Mouse (Mus musculus) G1E (cell line): ENCODE measurements around the gene Itpk1. TPM values are rescaled to one million over a fixed set of nuclear protein-coding genes. Genes with fewer than 3 reads are reported as not detected.

Experiments
- ATAC-seq: 2 replicates; pipeline ENCODE4 v1.8.0; 2016; ENCODE audit warnings: mild to moderate bottlenecking; ENCODE audit not compliant: insufficient number of reproducible peaks, poor library complexity, low FRiP score, severe bottlenecking; ENCODE audit errors: extremely low read depth
- DNase-seq: peaks from one replicate; pipeline ENCODE4 v3.0.0; 2012; ENCODE audit warnings: low spot score
- H3K27me3 ChIP-seq: 2 replicates; pipeline ENCODE4 v1.6.1; 2012; ENCODE audit warnings: mild to moderate bottlenecking, low read length, inconsistent platforms; ENCODE audit not compliant: insufficient read depth
- H3K36me3 ChIP-seq: replicated peaks from 2 replicates; pipeline ENCODE3; 2012; ENCODE audit warnings: mild to moderate bottlenecking, inconsistent platforms
- H3K4me1 ChIP-seq: 2 replicates; pipeline ENCODE4 v1.6.1; 2012; ENCODE audit warnings: low read depth, low read length, inconsistent platforms, mixed read lengths; ENCODE audit not compliant: insufficient read depth
- H3K4me3 ChIP-seq: 2 replicates; pipeline ENCODE4 v1.5.1; 2012; ENCODE audit warnings: low read depth, mild to moderate bottlenecking, inconsistent platforms, low read length, moderate library complexity, mixed read lengths
- H3K9me3 ChIP-seq: replicated peaks from 2 replicates; pipeline ENCODE4 v1.6.1; 2012; ENCODE audit warnings: inconsistent platforms
- CTCF ChIP-seq: IDR thresholded peaks from 2 replicates; pipeline ENCODE4 v1.5.1; 2012; ENCODE audit warnings: low read depth, low read length, inconsistent platforms, mixed read lengths
- GATA1 ChIP-seq: IDR thresholded peaks from 2 replicates; pipeline ENCODE4 v1.6.1; 2012; ENCODE audit warnings: borderline replicate concordance, low read length, inconsistent platforms, mixed read lengths
- GATA2 ChIP-seq: IDR thresholded peaks from 2 replicates; pipeline ENCODE4 v1.6.1; 2012; ENCODE audit warnings: low read depth, low read length, inconsistent platforms, borderline replicate concordance
- POLR2AphosphoS5 ChIP-seq: IDR thresholded peaks from 2 replicates; pipeline ENCODE4 v1.6.1; 2012; ENCODE audit warnings: low read depth, low read length, inconsistent platforms; ENCODE audit not compliant: insufficient replicate concordance
- TAL1 ChIP-seq: conservative IDR thresholded peaks from 2 replicates; pipeline ENCODE4 v1.6.1; 2012; ENCODE audit warnings: low read depth, low read length, inconsistent platforms, mixed read lengths
- polyA plus RNA-seq: library from polyadenylated mRNA; stranded (reverse); fragments of >175 nt; gene quantifications from 2 replicates; pipeline ENCODE4 v1.2.3, GENCODE M21; 2012
- total RNA-seq, 2 experiments: library from RNA; stranded (forward) in 1 of 2; stranded (reverse) in 1 of 2; fragments of 200-1000 nt in 1 of 2; fragments of >200 nt in 1 of 2; fragmentation: Nextera tagmentation in 1 of 2; gene quantifications; 2 replicates each; pipeline ENCODE4 v1.2.3; 2014 to 2017

The Itpk1 gene
- total and polyA plus RNA-seq, 3 experiments = 2.5 to 6.4 (median 2.7) TPM

- Histone ChIP-seq H3K4me1 (peaks cover 3% of the 10 kb centered on the region), H3K36me3 (peaks cover 13% of the 10 kb centered on the region), H3K27me3 (no peaks in the 10 kb centered on the region), H3K4me3 (no peak overlapping the region), H3K9me3 (no peaks in the 10 kb centered on the region)
- TF ChIP-seq GATA2 (no peak), POLR2AphosphoS5 (no peak), GATA1 (no peak), CTCF (no peak), TAL1 (no peak)
- ATAC-seq (no peak), DNase-seq (no peak)
Observed at GRCm38 (mm10) chr12:102684720-102685386, 19.9 kb downstream of the Itpk1 start.

- Histone ChIP-seq H3K4me3 (no peak overlapping the region), H3K4me1 (no peaks in the 10 kb centered on the region), H3K27me3 (no peaks in the 10 kb centered on the region), H3K36me3 (peaks cover 13% of the 10 kb centered on the region), H3K9me3 (no peaks in the 10 kb centered on the region)
- DNase-seq (no peak), ATAC-seq (no peak)
- no peak for TF ChIP-seq TAL1
- no peak for TF ChIP-seq CTCF
Observed at GRCm38 (mm10) chr12:102683979-102684378, 20.8 kb downstream of the Itpk1 start.

GRCm38 (mm10) chr12:102683438-102683837 lies 21.3 kb downstream of the Itpk1 start:
- H3K27me3 ChIP-seq = no peaks in the 10 kb centered on the region
- H3K4me1 ChIP-seq = no peaks in the 10 kb centered on the region
- H3K9me3 ChIP-seq = no peaks in the 10 kb centered on the region
- no peak for TF ChIP-seq GATA2
- no peak for TF ChIP-seq GATA1
- no peak for TF ChIP-seq CTCF
- TF ChIP-seq TAL1 = no peak
- TF ChIP-seq POLR2AphosphoS5 = no peak
- DNase-seq (no peak), ATAC-seq (no peak)
- H3K36me3 ChIP-seq = peaks cover 13% of the 10 kb centered on the region
- no peak overlapping the region for H3K4me3 ChIP-seq

GRCm38 (mm10) chr12:102682722-102683299 lies 21.9 kb downstream of the Itpk1 start:
- H3K4me1 ChIP-seq = no peaks in the 10 kb centered on the region
- no peaks in the 10 kb centered on the region for H3K9me3 ChIP-seq
- DNase-seq (no peak), ATAC-seq (no peak)
- H3K4me3 ChIP-seq = no peak overlapping the region
- H3K36me3 ChIP-seq = peaks cover 13% of the 10 kb centered on the region
- TF ChIP-seq CTCF (no peak), POLR2AphosphoS5 (no peak), TAL1 (no peak), GATA1 (no peak), GATA2 (no peak)
- H3K27me3 ChIP-seq = no peaks in the 10 kb centered on the region

GRCm38 (mm10) chr12:102682085-102682484 lies 22.6 kb downstream of the Itpk1 start:
- TF ChIP-seq GATA1 (no peak), POLR2AphosphoS5 (no peak), CTCF (no peak), GATA2 (no peak), TAL1 (no peak)
- DNase-seq = no peak
- H3K4me1 ChIP-seq = no peaks in the 10 kb centered on the region
- no peak overlapping the region for H3K4me3 ChIP-seq
- ATAC-seq = no peak
- no peaks in the 10 kb centered on the region for H3K27me3 ChIP-seq
- peaks cover 13% of the 10 kb centered on the region for H3K36me3 ChIP-seq
- H3K9me3 ChIP-seq = no peaks in the 10 kb centered on the region

- Histone ChIP-seq H3K9me3 (no peaks in the 10 kb centered on the region), H3K36me3 (peaks cover 12% of the 10 kb centered on the region), H3K27me3 (no peaks in the 10 kb centered on the region), H3K4me1 (no peaks in the 10 kb centered on the region), H3K4me3 (no peak overlapping the region)
- ATAC-seq (no peak), DNase-seq (no peak)
- no peak for TF ChIP-seq POLR2AphosphoS5
- TF ChIP-seq GATA2 = no peak
- TF ChIP-seq TAL1 = no peak
- no peak for TF ChIP-seq GATA1
- TF ChIP-seq CTCF = no peak; the same call in 1 of the 2 replicates
Observed at GRCm38 (mm10) chr12:102681590-102681989, 23.1 kb downstream of the Itpk1 start.

- no peaks in the 10 kb centered on the region for H3K4me1 ChIP-seq
- no peak for ATAC-seq
Observed at GRCm38 (mm10) chr12:102678820-102679219, 25.9 kb downstream of the Itpk1 start.

More at GRCm38 (mm10) chr12:102678820-102679219, 25.9 kb downstream of the Itpk1 start:
- Histone ChIP-seq H3K36me3 (peaks cover 23% of the 10 kb centered on the region), H3K9me3 (no peaks in the 10 kb centered on the region), H3K4me3 (no peak overlapping the region), H3K27me3 (no peaks in the 10 kb centered on the region)
- TF ChIP-seq TAL1 (no peak), GATA2 (no peak), CTCF (no peak), GATA1 (no peak), POLR2AphosphoS5 (no peak)
- no peak for DNase-seq
